Mouse (Mus musculus) embryonic fibroblast, embryonic 13.5 days (primary cell): ENCODE results near the gene Mtmr12.

Experiments
- CTCF ChIP-seq: IDR thresholded peaks from 2 replicates; pipeline ENCODE4 v1.5.1; 2011; ENCODE audit warnings: mild to moderate bottlenecking, control low read depth, low read length, moderate library complexity, borderline replicate concordance; ENCODE audit not compliant: insufficient read depth
- POLR2A ChIP-seq: IDR thresholded peaks from 2 replicates; pipeline ENCODE4 v1.6.1; 2011; ENCODE audit warnings: low read depth, mild to moderate bottlenecking, control low read depth, low read length, moderate library complexity

- no peak for TF ChIP-seq POLR2A
- peak; percentile 94 for TF ChIP-seq CTCF
Measured at GRCm38 (mm10) chr15:12268021-12268420, 63.2 kb downstream of the Mtmr12 start.
